Mouse (Mus musculus) cerebellum, adult (tissue): ENCODE results near the gene Usp13.

Source experiments
- ATAC-seq: cut with Nextera tagmentation; 2 replicates; pipeline ENCODE4 v1.9.2; 2017; ENCODE audit warnings: mild to moderate bottlenecking, moderate library complexity, mixed read lengths; ENCODE audit not compliant: insufficient number of reproducible peaks, low FRiP score, low TSS enrichment

The Usp13 gene

GRCm38 (mm10) chr3:32817357-32818326, at the start of gene Usp13:
TSS of gene Usp13 (plus strand) at chr3:32817546.
- ATAC-seq: peak; percentile 70

- ATAC-seq: no peak
These were observed 46.6 kb upstream of the Usp13 start for GRCm38 (mm10) chr3:32770781-32771180.

GRCm38 (mm10) chr3:32817001-32817356, 367 bp upstream of the Usp13 start:
- no peak; the same call in 1 of the 2 replicates for ATAC-seq

GRCm38 (mm10) chr3:32818327-32818900, 1.1 kb downstream of the Usp13 start:
- no peak for ATAC-seq

- ATAC-seq: no peak
These were observed 5.3 kb downstream of the Usp13 start for GRCm38 (mm10) chr3:32822620-32823019.

GRCm38 (mm10) chr3:32824923-32825322, 7.6 kb downstream of the Usp13 start:
- no peak for ATAC-seq

- ATAC-seq: no peak
These were observed 8.7 kb downstream of the Usp13 start for GRCm38 (mm10) chr3:32825964-32826479.

- ATAC-seq: no peak
These were observed 9.4 kb downstream of the Usp13 start for GRCm38 (mm10) chr3:32826701-32827100.

- ATAC-seq: no peak
These were observed 16.5 kb downstream of the Usp13 start for GRCm38 (mm10) chr3:32833871-32834270.

GRCm38 (mm10) chr3:32837847-32838246, 20.5 kb downstream of the Usp13 start:
- no peak for ATAC-seq

- ATAC-seq: no peak
These were observed 39.2 kb downstream of the Usp13 start for GRCm38 (mm10) chr3:32856362-32857107.

- ATAC-seq: no peak
These were observed 53.7 kb downstream of the Usp13 start for GRCm38 (mm10) chr3:32871081-32871480.

- no peak for ATAC-seq
These were observed 69.0 kb downstream of the Usp13 start for GRCm38 (mm10) chr3:32886386-32886785.

- no peak for ATAC-seq
These were observed 71.5 kb downstream of the Usp13 start for GRCm38 (mm10) chr3:32888886-32889285.

- ATAC-seq: no peak
These were observed 72.8 kb downstream of the Usp13 start for GRCm38 (mm10) chr3:32890174-32890573.

- no peak for ATAC-seq
These were observed 86.1 kb downstream of the Usp13 start for GRCm38 (mm10) chr3:32903462-32903861.

GRCm38 (mm10) chr3:32904599-32904998, 87.3 kb downstream of the Usp13 start:
- ATAC-seq: no peak

- no peak for ATAC-seq
These were observed 88.8 kb downstream of the Usp13 start for GRCm38 (mm10) chr3:32905850-32906779.

GRCm38 (mm10) chr3:32908400-32908799, 91.1 kb downstream of the Usp13 start:
- no peak for ATAC-seq

- ATAC-seq: no peak
These were observed 92.8 kb downstream of the Usp13 start for GRCm38 (mm10) chr3:32910071-32910551.
